Mouse (Mus musculus): ENCODE measurements around the gene Rln3.

DNA sequence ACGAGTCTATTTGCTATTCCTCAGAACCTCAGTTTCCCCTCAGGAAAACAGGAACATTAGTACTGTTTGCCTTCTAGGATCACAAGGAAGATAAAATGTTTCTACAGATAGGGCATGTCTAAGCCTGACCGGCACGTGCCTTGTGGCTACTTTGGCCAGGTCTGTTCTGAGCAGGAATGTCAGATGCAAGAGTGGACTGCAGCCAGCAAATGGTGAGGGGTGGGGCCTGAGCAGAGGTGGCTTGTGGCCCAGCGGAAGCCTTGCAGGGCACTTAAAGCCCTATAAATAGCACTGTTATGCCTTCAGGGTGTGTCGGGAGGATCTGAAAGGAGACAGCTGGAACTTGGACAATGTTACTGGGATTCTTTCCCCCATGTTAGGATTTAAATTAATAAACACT lies 21.7 kb downstream of the Rln3 start:
- no peak for TF ChIP-seq POLR2A (IDR thresholded peaks at IDR 0.05; ENCODE audit: control insufficient read depth, low read depth, low read length)
- TF ChIP-seq CTCF (IDR thresholded peaks at IDR 0.05; ENCODE audit: control insufficient read depth, insufficient read depth, insufficient replicate concordance, low read depth, low read length), result no peak

Data from testis, adult 2 months (tissue).